Mouse (Mus musculus) A20 (cell line): ENCODE data around the gene Ston1.
A peak's percentile ranks its signal among the peaks of the same experiment; 100 is the strongest.

Experiments
- DNase-seq: peaks from one replicate; pipeline ENCODE4 v3.0.0-alpha.2; 2011; ENCODE audit warnings: low read depth, low spot score

Gene Ston1

GRCm38 (mm10) chr17:88597222-88598055, at the start of gene Ston1:
Ston1 (plus strand) TSS chr17:88597684.
- DNase-seq, result no peak

- no peak for DNase-seq
These were observed 47.9 kb upstream of the Ston1 start for GRCm38 (mm10) chr17:88549411-88550191.

GRCm38 (mm10) chr17:88550351-88550750, 47.1 kb upstream of the Ston1 start:
- no peak for DNase-seq

- peak; percentile 64 for DNase-seq
These were observed 46.2 kb upstream of the Ston1 start for GRCm38 (mm10) chr17:88550981-88551940.

- no peak for DNase-seq
These were observed 44.9 kb upstream of the Ston1 start for GRCm38 (mm10) chr17:88552556-88552955.

GRCm38 (mm10) chr17:88553001-88553449, 44.5 kb upstream of the Ston1 start:
- DNase-seq, result no peak

- DNase-seq, result no peak
These were observed 43.9 kb upstream of the Ston1 start for GRCm38 (mm10) chr17:88553473-88554087.

GRCm38 (mm10) chr17:88556176-88556575, 41.3 kb upstream of the Ston1 start:
- DNase-seq, result no peak

- peak; percentile 16 for DNase-seq
These were observed 40.8 kb upstream of the Ston1 start for GRCm38 (mm10) chr17:88556688-88557087.

GRCm38 (mm10) chr17:88558168-88558842, 39.2 kb upstream of the Ston1 start:
- no peak for DNase-seq

GRCm38 (mm10) chr17:88563611-88564010, 33.9 kb upstream of the Ston1 start:
- DNase-seq, result no peak

- no peak for DNase-seq
These were observed 27.5 kb upstream of the Ston1 start for GRCm38 (mm10) chr17:88569807-88570540.

GRCm38 (mm10) chr17:88570784-88571183, 26.7 kb upstream of the Ston1 start:
- no peak for DNase-seq

GRCm38 (mm10) chr17:88574811-88575210, 22.7 kb upstream of the Ston1 start:
- no peak for DNase-seq

GRCm38 (mm10) chr17:88578522-88579242, 18.8 kb upstream of the Ston1 start:
- DNase-seq, result peak; percentile 57

- peak; percentile 15 for DNase-seq
These were observed 16.9 kb upstream of the Ston1 start for GRCm38 (mm10) chr17:88580556-88580955.

- DNase-seq, result peak; percentile 83
These were observed 15.9 kb upstream of the Ston1 start for GRCm38 (mm10) chr17:88581511-88582021.

- no peak for DNase-seq
These were observed 14.5 kb upstream of the Ston1 start for GRCm38 (mm10) chr17:88582999-88583398.

GRCm38 (mm10) chr17:88583411-88583810, 14.1 kb upstream of the Ston1 start:
- no peak for DNase-seq
